Mouse (Mus musculus): ENCODE measurements around the gene Shmt1. TPM values are rescaled to one million over a fixed set of nuclear protein-coding genes. Genes with fewer than 3 reads are reported as not detected.
"Not testable (repeated sequence)": the region's sequence is repeated elsewhere in the genome, so short reads cannot be mapped to it uniquely, and the experiment has no call there.

Gene Shmt1
- total RNA-seq (2021) = 10 to 100 TPM in 1 of 2 experiments, 1 to 10 TPM in 1; 5.1 to 12.6 TPM

GRCm38 (mm10) chr11:60811618-60812017 is at the start of gene Shmt1:
Shmt1 (minus strand) TSS chr11:60811718.
- intact Hi-C loops (cut with DNase I); DNase-seq (ENCODE audit: low spot score): not testable (repeated sequence)

GRCm38 (mm10) chr11:60856587-60856986 is 45.1 kb upstream of the Shmt1 start:
- DNase-seq (ENCODE audit: low spot score) = no peak
- intact Hi-C loops (cut with DNase I) = no loop called here

- intact Hi-C loops (cut with DNase I) = no loop called here
These were observed 33.9 kb upstream of the Shmt1 start for GRCm38 (mm10) chr11:60845415-60845814.

GRCm38 (mm10) chr11:60843412-60843811 is 31.9 kb upstream of the Shmt1 start:
- intact Hi-C loops (cut with DNase I) = no loop called here
- DNase-seq (ENCODE audit: low spot score) = no peak

More at GRCm38 (mm10) chr11:60845415-60845814, 33.9 kb upstream of the Shmt1 start:
- no peak for DNase-seq (ENCODE audit: low spot score)

GRCm38 (mm10) chr11:60841467-60842200 is 30.1 kb upstream of the Shmt1 start:
- DNase-seq (ENCODE audit: low spot score) = no peak

GRCm38 (mm10) chr11:60837644-60838406 is 26.3 kb upstream of the Shmt1 start:
- DNase-seq (ENCODE audit: low spot score) = no peak
- intact Hi-C loops (cut with DNase I) = loop anchor here (5.0 kb wide), 1 partner anchor 39 kb away; the partner anchor contains the start of gene Tmem11

More at GRCm38 (mm10) chr11:60841467-60842200, 30.1 kb upstream of the Shmt1 start:
- intact Hi-C loops (cut with DNase I) = no loop called here

GRCm38 (mm10) chr11:60836897-60837296 is 25.4 kb upstream of the Shmt1 start:
- no peak for DNase-seq (ENCODE audit: low spot score)
- intact Hi-C loops (cut with DNase I) = loop anchor here (5.0 kb wide), 1 partner anchor 40 kb away; the partner anchor contains the start of gene Tmem11

- intact Hi-C loops (cut with DNase I) = no loop called here
- peak; percentile 76 for DNase-seq (ENCODE audit: low spot score)
These were observed 19.0 kb upstream of the Shmt1 start, which contains the start of gene Dhrs7b for GRCm38 (mm10) chr11:60830433-60831052. Dhrs7b (plus strand) TSS chr11:60830631.

- intact Hi-C loops (cut with DNase I) = loop anchor here (5.0 kb wide), 1 partner anchor 132 kb away; the partner anchor contains the start of gene Llgl1
- DNase-seq (ENCODE audit: low spot score) = no peak
These were observed 17.4 kb upstream of the Shmt1 start for GRCm38 (mm10) chr11:60828903-60829302.

GRCm38 (mm10) chr11:60827241-60827945 is 15.9 kb upstream of the Shmt1 start:
- intact Hi-C loops (cut with DNase I) = loop anchor here (5.0 kb wide), 1 partner anchor 130 kb away; the partner anchor contains the start of gene Llgl1
- DNase-seq (ENCODE audit: low spot score) = no peak

GRCm38 (mm10) chr11:60826700-60827099 is 15.2 kb upstream of the Shmt1 start:
- intact Hi-C loops (cut with DNase I) = loop anchor here (1.0 to 5.0 kb wide), 2 partner anchors 129 to 265 kb away; partner anchors contain the start of gene Llgl1
- no peak for DNase-seq (ENCODE audit: low spot score)

GRCm38 (mm10) chr11:60825191-60825590 is 13.7 kb upstream of the Shmt1 start:
- intact Hi-C loops (cut with DNase I) = loop anchor here (5.0 kb wide), 1 partner anchor 128 kb away; the partner anchor contains the start of gene Llgl1
- DNase-seq (ENCODE audit: low spot score) = no peak

- intact Hi-C loops (cut with DNase I) = no loop called here
- no peak for DNase-seq (ENCODE audit: low spot score)
These were observed 12.3 kb upstream of the Shmt1 start for GRCm38 (mm10) chr11:60823771-60824170.

- DNase-seq (ENCODE audit: low spot score) = no peak
- intact Hi-C loops (cut with DNase I) = no loop called here
These were observed 4.9 kb upstream of the Shmt1 start for GRCm38 (mm10) chr11:60816398-60816797.

- DNase-seq (ENCODE audit: low spot score) = peak; percentile 90
- intact Hi-C loops (cut with DNase I) = no loop called here
These were observed 461 bp downstream of the Shmt1 start for GRCm38 (mm10) chr11:60811054-60811460.

GRCm38 (mm10) chr11:60810046-60810965 is 1.2 kb downstream of the Shmt1 start:
- DNase-seq (ENCODE audit: low spot score) = no peak
- intact Hi-C loops (cut with DNase I) = no loop called here

- DNase-seq (ENCODE audit: low spot score) = no peak
- intact Hi-C loops (cut with DNase I) = no loop called here
These were observed 2.0 kb downstream of the Shmt1 start for GRCm38 (mm10) chr11:60809546-60809945.

GRCm38 (mm10) chr11:60808286-60809070 is 3.0 kb downstream of the Shmt1 start:
- DNase-seq (ENCODE audit: low spot score) = no peak
- intact Hi-C loops (cut with DNase I) = no loop called here
